Mouse (Mus musculus): ENCODE measurements around the gene Ces2h. TPM values are rescaled to one million over a fixed set of nuclear protein-coding genes. Genes with fewer than 3 reads are reported as not detected.

Ces2h gene
- not detected in 2 replicates for total RNA-seq (2017)

- no peak for ATAC-seq (ENCODE audit: extremely low read depth, insufficient number of reproducible peaks, low FRiP score, poor library complexity, severe bottlenecking)
Measured at GRCm38 (mm10) chr8:105000586-105000985, at the start of gene Ces2h. TSS of gene Ces2h (plus strand) at chr8:105000853.

- no peak for ATAC-seq (ENCODE audit: extremely low read depth, insufficient number of reproducible peaks, low FRiP score, poor library complexity, severe bottlenecking)
Measured at GRCm38 (mm10) chr8:104961537-104961961, 39.1 kb upstream of the Ces2h start, which contains the start of gene Ces2g. TSS of gene Ces2g (plus strand) at chr8:104961718.

GRCm38 (mm10) chr8:104962229-104962901 lies 38.3 kb upstream of the Ces2h start:
- ATAC-seq (ENCODE audit: extremely low read depth, insufficient number of reproducible peaks, low FRiP score, poor library complexity, severe bottlenecking), result no peak

GRCm38 (mm10) chr8:104963375-104963894 lies 37.2 kb upstream of the Ces2h start:
- ATAC-seq (ENCODE audit: extremely low read depth, insufficient number of reproducible peaks, low FRiP score, poor library complexity, severe bottlenecking), result no peak

- ATAC-seq (ENCODE audit: extremely low read depth, insufficient number of reproducible peaks, low FRiP score, poor library complexity, severe bottlenecking), result no peak
Measured at GRCm38 (mm10) chr8:104984126-104984525, 16.5 kb upstream of the Ces2h start.

GRCm38 (mm10) chr8:104984942-104985341 lies 15.7 kb upstream of the Ces2h start:
- no peak for ATAC-seq (ENCODE audit: extremely low read depth, insufficient number of reproducible peaks, low FRiP score, poor library complexity, severe bottlenecking)

GRCm38 (mm10) chr8:104998191-104998590 lies 2.5 kb upstream of the Ces2h start:
- no peak for ATAC-seq (ENCODE audit: extremely low read depth, insufficient number of reproducible peaks, low FRiP score, poor library complexity, severe bottlenecking)

GRCm38 (mm10) chr8:104999183-104999582 lies 1.5 kb upstream of the Ces2h start:
- ATAC-seq (ENCODE audit: extremely low read depth, insufficient number of reproducible peaks, low FRiP score, poor library complexity, severe bottlenecking), result no peak

GRCm38 (mm10) chr8:105010000-105010399 lies 9.3 kb downstream of the Ces2h start:
- no peak for ATAC-seq (ENCODE audit: extremely low read depth, insufficient number of reproducible peaks, low FRiP score, poor library complexity, severe bottlenecking)

GRCm38 (mm10) chr8:105011136-105011535 lies 10.5 kb downstream of the Ces2h start:
- no peak for ATAC-seq (ENCODE audit: extremely low read depth, insufficient number of reproducible peaks, low FRiP score, poor library complexity, severe bottlenecking)

- ATAC-seq (ENCODE audit: extremely low read depth, insufficient number of reproducible peaks, low FRiP score, poor library complexity, severe bottlenecking), result no peak
Measured at GRCm38 (mm10) chr8:105014391-105014790, 13.7 kb downstream of the Ces2h start.

GRCm38 (mm10) chr8:105021954-105022353 lies 21.3 kb downstream of the Ces2h start:
- ATAC-seq (ENCODE audit: extremely low read depth, insufficient number of reproducible peaks, low FRiP score, poor library complexity, severe bottlenecking), result no peak

- ATAC-seq (ENCODE audit: extremely low read depth, insufficient number of reproducible peaks, low FRiP score, poor library complexity, severe bottlenecking), result no peak
Measured at GRCm38 (mm10) chr8:105023087-105023486, 22.4 kb downstream of the Ces2h start.

- no peak for ATAC-seq (ENCODE audit: extremely low read depth, insufficient number of reproducible peaks, low FRiP score, poor library complexity, severe bottlenecking)
Measured at GRCm38 (mm10) chr8:105025050-105025449, 24.4 kb downstream of the Ces2h start.

- no peak for ATAC-seq (ENCODE audit: extremely low read depth, insufficient number of reproducible peaks, low FRiP score, poor library complexity, severe bottlenecking)
Measured at GRCm38 (mm10) chr8:105043510-105043909, 42.9 kb downstream of the Ces2h start.

- ATAC-seq (ENCODE audit: extremely low read depth, insufficient number of reproducible peaks, low FRiP score, poor library complexity, severe bottlenecking), result no peak
Measured at GRCm38 (mm10) chr8:105045824-105046401, 45.3 kb downstream of the Ces2h start.

GRCm38 (mm10) chr8:105048371-105048854 lies 47.8 kb downstream of the Ces2h start, which contains the start of gene Ces3a:
TSS of gene Ces3a (plus strand) at chr8:105048601.
- ATAC-seq (ENCODE audit: extremely low read depth, insufficient number of reproducible peaks, low FRiP score, poor library complexity, severe bottlenecking), result no peak

GRCm38 (mm10) chr8:105056211-105056610 lies 55.6 kb downstream of the Ces2h start:
- ATAC-seq (ENCODE audit: extremely low read depth, insufficient number of reproducible peaks, low FRiP score, poor library complexity, severe bottlenecking), result no peak

GRCm38 (mm10) chr8:105060056-105060455 lies 59.4 kb downstream of the Ces2h start:
- ATAC-seq (ENCODE audit: extremely low read depth, insufficient number of reproducible peaks, low FRiP score, poor library complexity, severe bottlenecking), result no peak

- no peak for ATAC-seq (ENCODE audit: extremely low read depth, insufficient number of reproducible peaks, low FRiP score, poor library complexity, severe bottlenecking)
Measured at GRCm38 (mm10) chr8:105066761-105067160, 66.1 kb downstream of the Ces2h start.

All from neutrophil, adult 5-6 weeks (primary cell).